13 mouse cellular contexts compared by ENCODE assay signal in genomic region chr16:18175817-18176541, GRCm38 (mm10). TPM values are rescaled to one million over a fixed set of nuclear protein-coding genes. Genes with fewer than 3 reads are reported as not detected.
DNase-seq lines count a peak whose midpoint lies in the region; ATAC-seq and TF ChIP-seq lines count a peak whose summit lies in the region.
"Had no signal": no experiment of that assay in that cellular context is flagged by ENCODE, and none has a peak within 500 bp of the region (broad histone marks: within the 10 kb centered on the region; RNA-seq: fewer than 3 reads in every experiment).

No protein-coding gene starts in this region.

- no peak for ATAC-seq in embryonic facial prominence, embryonic 13.5 days (ENCODE audit: insufficient number of reproducible peaks, insufficient read depth, low FRiP score, low TSS enrichment, low read depth)

- peak overlapping the region; percentile 35; the same call in 1 of the 2 replicates for H3K27ac ChIP-seq in gastrocnemius, adult 2 months
- H3K27ac ChIP-seq in embryonic facial prominence, embryonic 13.5 days = peak overlapping the region; percentile 30; the same call in 1 of the 2 replicates
- no peak overlapping the region for H3K27ac ChIP-seq in liver, adult 2 months (replicated peaks; ENCODE audit: insufficient read depth, low read depth, low read length)

- no peak for TF ChIP-seq CTCF in gastrocnemius, adult 2 months (IDR thresholded peaks at IDR 0.05)
- TF ChIP-seq CTCF in liver, adult 2 months (IDR thresholded peaks at IDR 0.05; ENCODE audit: low read depth, low read length) = no peak

- 0 out of 2 replicates have a peak overlapping the region, but pooled peaks have one; percentile 28 for H3K9ac ChIP-seq in embryonic facial prominence, embryonic 13.5 days
- H3K9ac ChIP-seq in liver, adult 2 months (ENCODE audit: low read depth, low read length) = no peak overlapping the region

- H3K79me2 ChIP-seq in liver, adult 2 months (ENCODE audit: control insufficient read depth, insufficient read depth, low read length) = no peaks in the 10 kb centered on the region

- TF ChIP-seq POLR2A in liver, adult 2 months (IDR thresholded peaks at IDR 0.05; ENCODE audit: extremely low read depth, insufficient read depth, low read length) = no peak

- H3K4me2 ChIP-seq in embryonic facial prominence, embryonic 13.5 days = no peak overlapping the region

- DNase-seq in gastrocnemius, adult 2 months = peak; percentile 55
- no peak for DNase-seq in gastrocnemius, postnatal 14 days
- DNase-seq in MN1 (ENCODE audit: low spot score) = peak; percentile 54
- peak; percentile 47 for DNase-seq in liver, adult 2 months (ENCODE audit: extremely low read depth, low read depth, low spot score)
- no peak for DNase-seq in spleen, adult 12 weeks (ENCODE audit: low spot score)
- DNase-seq in thymus, postnatal 36 days = no peak
- no peak for DNase-seq in layer of hippocampus, postnatal 25 days (ENCODE audit: extremely low spot score in 1 of 2, low spot score in 1 of 2)
- DNase-seq: kidney, adult 11 months had no signal

- WGBS in embryonic facial prominence, embryonic 13.5 days = 38% methylated on average over 6 of the region's 6 CpGs
- 10% methylated on average over 6 of the region's 6 CpGs for WGBS in liver, adult 2 months

- H3K4me3 ChIP-seq in gastrocnemius, adult 2 months = no peak overlapping the region
- H3K4me3 ChIP-seq in embryonic facial prominence, embryonic 13.5 days = no peak overlapping the region
- H3K4me3 ChIP-seq in liver, adult 2 months (ENCODE audit: insufficient read depth, low read depth, low read length) = no peak overlapping the region
- H3K4me3 ChIP-seq: myocyte had no signal

- no peaks in the 10 kb centered on the region for H3K27me3 ChIP-seq in embryonic facial prominence, embryonic 13.5 days
- no peaks in the 10 kb centered on the region; the same call in 1 of the 2 replicates for H3K27me3 ChIP-seq in liver, adult 2 months (ENCODE audit: control insufficient read depth, insufficient read depth, low read length)

- H3K9me3 ChIP-seq in embryonic facial prominence, embryonic 13.5 days = no peaks in the 10 kb centered on the region

- no peaks in the 10 kb centered on the region for H3K36me3 ChIP-seq in embryonic facial prominence, embryonic 13.5 days
- no peaks in the 10 kb centered on the region for H3K36me3 ChIP-seq in liver, adult 2 months (ENCODE audit: control insufficient read depth, insufficient read depth, low read length)

- peaks cover 26% of the 10 kb centered on the region for H3K4me1 ChIP-seq in embryonic facial prominence, embryonic 13.5 days
- H3K4me1 ChIP-seq in liver, adult 2 months (ENCODE audit: control insufficient read depth, insufficient read depth, low read length) = peaks cover 5% of the 10 kb centered on the region; the same call in 1 of the 2 replicates

- intact Hi-C loops in gastrocnemius, adult 2 months (cut with DNase I) = loop anchor here (2.0 kb wide), 1 partner anchor 35 kb away; no protein-coding TSS in a partner anchor
- intact Hi-C loops in gastrocnemius, postnatal 14 days (cut with DNase I; ENCODE audit: low total_unique reads) = loop anchor here (5.0 kb wide), 1 partner anchor 36 kb away; no protein-coding TSS in a partner anchor

RNA-seq across cellular contexts. Expression of gene Ccdc188, which starts 41.7 kb away (rescaled TPM):
- total RNA-seq in gastrocnemius, adult 2 months (2021) = not detected
- not detected for total RNA-seq in gastrocnemius, postnatal 14 days (2021)
- not detected in 2 replicates for polyA plus RNA-seq in embryonic facial prominence, embryonic 13.5 days (2015; fragmentation: Nextera tagmentation; extraction: Ambion mirVana)
- total RNA-seq in liver, adult 2 months (2014; rRNA removed) = not detected in 2 replicates
- not detected in 2 replicates for polyA plus RNA-seq in liver, adult 2 months (2012; rRNA removed)
- total RNA-seq in layer of hippocampus, postnatal 25 days (2021) = not detected
- total RNA-seq: layer of hippocampus, adult 8-10 months had no signal
- polyA plus RNA-seq: heart, postnatal 0 days; lung, embryonic 16.5 days; myocyte had no signal

RNA-seq across cellular contexts. Expression of gene Rtn4r, which starts 48.5 kb away (rescaled TPM):
- total RNA-seq in gastrocnemius, adult 2 months (2021) = not detected
- total RNA-seq in gastrocnemius, postnatal 14 days (2021) = under 1 TPM; 0.18 to 0.21 TPM
- polyA plus RNA-seq in embryonic facial prominence, embryonic 13.5 days (2015; fragmentation: Nextera tagmentation; extraction: Ambion mirVana) = 5.6 and 6.3 TPM in 2 replicates
- not detected in 2 replicates for total RNA-seq in liver, adult 2 months (2014; rRNA removed)
- 0.07 TPM in 1 of 2 replicates, not detected in the other for polyA plus RNA-seq in liver, adult 2 months (2012; rRNA removed)
- total RNA-seq in layer of hippocampus, postnatal 25 days (2021) = 100 to 1,000 TPM; 102 to 111 TPM

RNA-seq across cellular contexts. Expression of gene Zdhhc8, which starts 59.0 kb away (rescaled TPM):
- total RNA-seq in gastrocnemius, adult 2 months (2021) = 10 to 100 TPM; 21.6 to 28.7 TPM
- 10 to 100 TPM; 20.3 to 21.7 TPM for total RNA-seq in gastrocnemius, postnatal 14 days (2021)
- 13.9 and 18.1 TPM in 2 replicates for polyA plus RNA-seq in embryonic facial prominence, embryonic 13.5 days (2015; fragmentation: Nextera tagmentation; extraction: Ambion mirVana)
- total RNA-seq in liver, adult 2 months (2014; rRNA removed) = 1.2 and 1.3 TPM in 2 replicates
- polyA plus RNA-seq in liver, adult 2 months (2012; rRNA removed) = 10.9 and 12.3 TPM in 2 replicates
- total RNA-seq in layer of hippocampus, postnatal 25 days (2021) = 10 to 100 TPM; 77.0 to 95.9 TPM

Comparison
In these comparisons a context has a peak if more than half of its experiments do, and no peak if none do; other contexts are left out.
1. DNase-seq: peak in gastrocnemius, adult 2 months (single experiment), MN1 (single experiment) and liver, adult 2 months (single experiment); none in gastrocnemius, postnatal 14 days (single experiment), spleen, adult 12 weeks (single experiment), thymus, postnatal 36 days (0 of 2) and layer of hippocampus, postnatal 25 days (0 of 2).
2. RNA of gene Rtn4r, which starts 48.5 kb away (total RNA-seq): 102 to 111 TPM in layer of hippocampus, postnatal 25 days; 0.18 to 0.21 TPM in gastrocnemius, postnatal 14 days, not detected in gastrocnemius, adult 2 months and not detected in liver, adult 2 months; every median in the first group is over 10 times any median in the second.